Mouse (Mus musculus): ENCODE results near the gene Pop7.

Gene Pop7

GRCm38 (mm10) chr5:137501709-137502666, at the start of gene Pop7:
Pop7 (minus strand) TSS chr5:137502518.
- DNase-seq, result peak; percentile 100

GRCm38 (mm10) chr5:137551119-137551518, 48.8 kb upstream of the Pop7 start:
- no peak for DNase-seq

GRCm38 (mm10) chr5:137549840-137550239, 47.5 kb upstream of the Pop7 start:
- no peak for DNase-seq

DNA sequence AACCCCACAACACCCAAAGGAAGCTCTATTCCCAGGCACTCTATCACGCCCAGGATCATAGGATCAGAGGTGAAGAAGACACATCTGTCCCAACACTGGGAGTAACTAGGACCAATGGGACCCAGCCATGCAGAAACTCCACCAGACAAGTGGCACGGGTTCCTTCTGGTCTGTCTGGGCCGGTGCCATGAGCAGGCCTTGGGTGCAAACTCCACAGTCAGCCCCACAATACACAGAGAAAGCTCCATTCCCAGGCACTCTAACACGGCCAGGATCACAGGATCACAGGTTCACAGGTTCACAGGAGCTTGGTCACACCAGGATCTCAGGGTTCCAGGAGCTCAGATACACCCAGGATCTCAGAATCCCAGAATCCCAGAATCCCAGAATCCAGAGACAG, 43.3 kb upstream of the Pop7 start:
- no peak for DNase-seq

DNA sequence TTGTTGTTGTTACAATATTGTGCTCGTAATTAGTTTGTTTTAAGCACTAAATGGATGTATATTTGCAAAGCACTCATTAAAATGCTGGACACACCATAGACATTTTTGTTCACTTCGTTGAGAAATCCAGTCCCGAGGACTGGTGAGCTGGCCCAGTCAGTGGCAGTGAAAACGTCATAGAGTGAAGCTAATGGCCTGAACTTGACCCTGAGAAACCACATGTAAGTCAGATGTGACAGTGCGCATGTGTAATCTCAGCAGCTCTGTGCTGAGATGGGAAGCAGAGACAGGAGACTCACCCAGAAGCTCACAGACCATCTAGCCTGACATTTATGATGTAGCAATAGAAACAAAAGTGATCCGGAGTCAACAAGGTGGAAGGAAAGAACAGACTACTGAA, 42.6 kb upstream of the Pop7 start:
- DNase-seq, result no peak

DNA sequence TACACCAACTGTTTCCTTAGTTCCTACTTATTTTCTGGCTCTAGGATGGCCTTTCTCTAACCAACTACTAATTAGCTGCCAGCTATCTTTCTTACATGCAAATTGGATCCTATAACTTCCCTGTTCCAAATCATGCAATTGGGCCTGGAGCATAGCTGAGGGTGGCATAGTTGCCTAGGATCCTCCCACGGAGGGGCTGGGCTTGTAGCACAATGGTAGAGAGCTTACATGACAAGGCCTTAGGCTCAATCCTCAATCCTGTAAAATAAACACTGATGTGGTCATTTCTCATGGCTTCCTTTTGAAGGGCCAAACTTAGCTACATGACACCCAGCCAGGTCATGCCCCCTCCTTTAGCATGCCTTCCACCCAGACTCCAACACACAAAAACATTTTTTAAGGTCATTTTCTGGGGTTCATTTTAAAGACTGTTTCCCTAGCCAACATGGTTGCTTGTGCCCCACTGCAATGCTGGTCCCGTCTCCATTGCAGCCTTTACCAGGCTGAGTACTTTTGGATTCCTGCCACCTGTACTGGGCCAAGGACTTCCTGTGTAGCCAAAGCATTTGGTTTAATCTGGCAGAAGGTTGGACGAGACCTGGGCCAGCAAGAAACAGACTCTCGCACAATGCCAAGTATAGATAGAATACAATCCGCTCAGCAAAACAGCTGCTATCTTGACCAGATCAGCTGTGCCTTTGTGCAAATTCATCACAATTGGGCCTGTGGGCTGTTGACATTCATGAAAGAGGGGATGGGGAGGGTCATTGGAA, 39.6 kb upstream of the Pop7 start:
- no peak for DNase-seq

DNA sequence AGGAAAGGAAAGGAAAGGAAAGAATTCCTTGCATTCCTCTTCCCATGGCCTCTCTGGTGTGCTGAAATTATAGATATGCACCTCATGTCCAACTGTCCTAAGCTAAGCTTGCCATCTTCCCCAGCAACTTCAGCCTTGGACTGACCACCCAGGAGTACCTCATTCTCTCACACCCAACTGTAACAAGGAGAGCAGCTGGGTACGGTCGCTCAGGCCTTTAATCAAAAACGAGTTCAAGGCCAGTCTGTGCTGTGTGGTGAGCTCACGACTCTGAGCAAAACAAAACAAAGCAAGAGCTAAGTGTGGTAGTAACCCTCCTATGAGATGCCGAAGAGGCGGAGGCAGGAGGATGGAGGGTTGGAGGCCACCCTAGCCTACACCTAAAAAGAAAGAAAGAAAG, 38.7 kb upstream of the Pop7 start:
- DNase-seq, result no peak

DNA sequence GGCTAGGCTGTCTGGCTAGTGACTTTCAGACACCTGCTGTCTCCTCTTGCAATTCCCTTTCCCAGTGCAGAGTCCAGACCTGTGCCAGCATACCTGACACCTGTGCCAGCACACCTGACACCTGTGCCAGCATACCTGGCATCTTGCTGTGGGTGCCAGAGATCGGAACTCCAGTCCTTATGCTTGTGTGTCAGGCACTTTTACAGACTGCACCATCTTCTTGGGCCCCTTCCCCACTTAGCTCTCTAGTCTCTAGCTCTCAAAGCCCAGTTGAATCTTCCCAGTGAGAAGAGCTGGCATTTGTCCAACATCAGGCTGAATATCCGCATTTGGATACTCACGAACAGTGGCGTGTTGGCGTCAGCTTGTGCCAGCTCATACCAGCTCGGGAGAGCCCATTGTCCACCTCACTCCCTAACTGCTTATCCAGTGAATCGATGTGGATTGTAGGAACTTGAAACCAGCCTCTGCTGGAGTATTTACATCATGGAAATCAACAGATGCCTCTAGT, 37.0 kb upstream of the Pop7 start:
- no peak for DNase-seq

- no peak for DNase-seq
Observed at GRCm38 (mm10) chr5:137537461-137537860, 35.1 kb upstream of the Pop7 start.

GRCm38 (mm10) chr5:137535318-137535717, 33.0 kb upstream of the Pop7 start:
- DNase-seq, result no peak

- DNase-seq, result no peak
Observed at GRCm38 (mm10) chr5:137534762-137535161, 32.4 kb upstream of the Pop7 start.

DNA sequence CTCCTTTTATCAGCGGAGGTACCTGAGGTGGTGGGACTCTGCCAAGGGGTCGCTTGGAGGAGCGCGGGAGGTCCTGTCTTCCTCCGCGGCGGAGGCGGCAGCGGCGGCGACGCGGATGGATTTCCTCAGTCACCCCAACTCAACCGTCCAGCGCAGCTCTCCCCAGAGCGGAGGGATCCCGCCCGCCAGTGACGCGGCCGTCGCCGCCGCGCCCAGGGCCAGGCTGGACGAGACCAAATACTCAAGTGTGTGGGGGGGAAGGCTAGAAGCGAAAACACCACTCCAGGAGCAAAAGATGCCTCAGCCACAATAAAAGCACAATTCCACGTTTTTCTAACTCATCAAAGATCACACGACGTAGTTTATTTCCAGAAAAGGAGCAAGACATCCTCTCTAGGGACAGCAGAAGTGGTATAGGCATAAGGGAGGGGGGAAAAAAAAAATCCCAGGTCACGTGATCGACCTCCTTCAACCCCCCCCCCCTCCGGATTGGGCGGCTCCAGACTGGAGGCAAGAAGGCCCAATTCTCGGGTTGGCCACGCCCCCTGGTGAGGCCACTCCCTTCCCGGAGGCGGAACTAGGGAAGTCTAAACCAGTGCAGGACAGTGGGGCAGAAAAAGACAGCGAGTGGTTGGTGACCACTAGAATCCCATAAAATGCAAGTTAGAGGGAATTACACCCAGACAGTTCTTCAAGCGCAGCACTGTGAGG, 31.0 kb upstream of the Pop7 start, which contains the start of the genes Epo and Gnb2:
Gene Epo (minus strand): TSS at position 126 of the 711 bp plus-strand sequence.
Gene Gnb2 (minus strand): TSS at position 394 of the 711 bp plus-strand sequence.
- peak; percentile 99 for DNase-seq

- DNase-seq, result no peak
Observed at GRCm38 (mm10) chr5:137532808-137533116, 30.4 kb upstream of the Pop7 start.

GRCm38 (mm10) chr5:137532131-137532807, 30.0 kb upstream of the Pop7 start:
- peak; percentile 53 for DNase-seq

GRCm38 (mm10) chr5:137531414-137532130, 29.3 kb upstream of the Pop7 start:
- peak; percentile 63 for DNase-seq

GRCm38 (mm10) chr5:137530588-137531413, 28.5 kb upstream of the Pop7 start:
- peak; percentile 91 for DNase-seq

DNA sequence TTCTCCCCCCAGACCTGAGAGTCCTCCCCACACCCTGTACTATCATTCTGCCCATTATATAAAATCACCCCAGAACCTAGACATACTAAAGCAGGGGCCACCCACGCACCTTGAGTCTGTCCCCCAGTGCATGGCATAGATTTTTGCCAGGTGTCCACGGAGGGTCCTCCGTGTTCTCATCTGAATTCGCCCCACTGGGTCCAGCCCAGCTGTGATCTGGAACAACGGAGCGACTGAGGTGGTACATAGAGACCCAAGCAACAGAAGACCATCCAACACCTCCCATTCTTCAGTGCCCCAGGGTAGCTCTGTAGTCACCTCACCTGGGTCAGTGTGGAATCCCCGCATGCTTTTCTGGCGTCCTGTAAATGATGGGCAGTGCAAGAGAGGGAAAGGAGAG, 27.8 kb upstream of the Pop7 start:
- DNase-seq, result no peak

DNA sequence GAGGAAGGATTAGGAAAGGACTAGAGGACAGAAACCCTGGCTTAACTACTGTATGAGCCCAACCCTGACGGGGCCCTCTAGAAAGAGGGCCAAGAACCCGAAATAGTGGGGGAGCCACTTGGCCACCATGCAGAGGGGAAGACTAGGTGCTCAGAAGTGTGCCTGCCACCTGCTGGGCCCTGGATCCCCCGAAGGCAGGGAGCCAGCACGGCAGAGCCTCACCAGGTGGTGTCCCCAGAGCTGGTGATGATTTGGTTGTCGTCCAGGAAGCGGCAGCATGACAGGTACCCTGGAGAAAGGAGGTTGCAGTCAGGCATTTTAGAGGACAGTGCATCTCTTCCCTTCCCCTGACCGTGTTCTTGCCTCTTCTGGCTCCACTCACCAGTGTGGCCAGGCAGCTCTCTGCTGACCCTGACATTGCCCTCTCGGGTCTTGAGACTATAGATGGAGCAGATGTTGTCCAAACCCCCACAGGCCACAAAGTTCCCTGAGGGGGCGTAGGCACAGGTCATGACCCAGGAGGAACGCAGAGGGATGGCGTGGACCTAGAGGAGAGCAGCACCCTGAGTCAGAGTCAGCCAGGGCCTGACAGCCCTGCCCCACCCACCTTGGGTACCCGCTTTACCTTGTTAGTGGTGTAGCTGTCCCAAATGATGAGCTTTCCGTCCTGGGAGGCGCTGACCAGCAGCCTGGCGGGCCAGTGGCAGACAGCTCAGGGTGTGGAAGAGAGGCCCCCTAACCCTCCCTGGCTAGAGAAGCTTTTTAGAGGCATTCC, 27.1 kb upstream of the Pop7 start:
- no peak for DNase-seq

GRCm38 (mm10) chr5:137528247-137528968, 26.1 kb upstream of the Pop7 start:
- no peak for DNase-seq

Data from embryo, embryonic 11 days (tissue).